Mouse (Mus musculus) cortical plate, adult 2 months (tissue): Measurements from ENCODE around the gene Gzmn.

Experiments used
- CTCF ChIP-seq: fragments of 200-500 bp; IDR thresholded peaks from 2 replicates; pipeline ENCODE4 v1.5.1; 2011; ENCODE audit warnings: mild to moderate bottlenecking, control low read depth, low read length; ENCODE audit not compliant: insufficient read depth; ENCODE audit errors: extremely low read depth
- POLR2A ChIP-seq: fragments of 200-500 bp; IDR thresholded peaks from 2 replicates; pipeline ENCODE4 v1.6.1; 2011; ENCODE audit warnings: mild to moderate bottlenecking, low read length, control low read depth; ENCODE audit not compliant: insufficient read depth; ENCODE audit errors: extremely low read depth

GRCm38 (mm10) chr14:56162109-56162508 lies 12.3 kb downstream of the Gzmn start:
- TF ChIP-seq CTCF: no peak
- no peak for TF ChIP-seq POLR2A
